Mouse (Mus musculus): Measurements from ENCODE around the gene Olfr93.
A peak's percentile ranks its signal among the peaks of the same experiment; 100 is the strongest.
"Not testable (repeated sequence)": the region's sequence is repeated elsewhere in the genome, so short reads cannot be mapped to it uniquely, and the experiment has no call there.

Olfr93 gene

GRCm38 (mm10) chr17:37161394-37161793 is at the start of gene Olfr93:
Gene Olfr93, minus strand, starts transcription at chr17:37161494.
- no peak for DNase-seq (ENCODE audit: low read depth)

GRCm38 (mm10) chr17:37203917-37204236 is 42.6 kb upstream of the Olfr93 start:
- no peak for DNase-seq (ENCODE audit: low read depth)

GRCm38 (mm10) chr17:37203206-37203916 is 42.1 kb upstream of the Olfr93 start:
- peak; percentile 86 for DNase-seq (ENCODE audit: low read depth)

GRCm38 (mm10) chr17:37200894-37201293 is 39.6 kb upstream of the Olfr93 start, which contains the start of gene Olfr94:
Gene Olfr94, minus strand, starts transcription at chr17:37200994.
- no peak for DNase-seq (ENCODE audit: low read depth)

- no peak for DNase-seq (ENCODE audit: low read depth)
These were observed 35.8 kb upstream of the Olfr93 start for GRCm38 (mm10) chr17:37196845-37197724.

GRCm38 (mm10) chr17:37194782-37195181 is 33.5 kb upstream of the Olfr93 start:
- no peak for DNase-seq (ENCODE audit: low read depth)

- DNase-seq (ENCODE audit: low read depth) = no peak
These were observed 32.4 kb upstream of the Olfr93 start, which contains the start of gene Ubd for GRCm38 (mm10) chr17:37193656-37194055. Gene Ubd, plus strand, starts transcription at chr17:37193892.

- no peak for DNase-seq (ENCODE audit: low read depth)
These were observed 31.7 kb upstream of the Olfr93 start for GRCm38 (mm10) chr17:37193032-37193431.

GRCm38 (mm10) chr17:37190711-37191110 is 29.4 kb upstream of the Olfr93 start:
- DNase-seq (ENCODE audit: low read depth) = peak; percentile 8

- peak; percentile 10 for DNase-seq (ENCODE audit: low read depth)
These were observed 24.2 kb upstream of the Olfr93 start for GRCm38 (mm10) chr17:37185474-37185873.

GRCm38 (mm10) chr17:37131366-37131765 is 29.9 kb downstream of the Olfr93 start:
- not testable (repeated sequence) for DNase-seq (ENCODE audit: low read depth)

- DNase-seq (ENCODE audit: low read depth) = no peak
These were observed 41.3 kb downstream of the Olfr93 start, which contains the start of gene Olfr92 for GRCm38 (mm10) chr17:37119988-37120387. Gene Olfr92, minus strand, starts transcription at chr17:37120088.

GRCm38 (mm10) chr17:37098178-37098577 is 63.1 kb downstream of the Olfr93 start, which contains the start of gene Olfr91:
Gene Olfr91, minus strand, starts transcription at chr17:37098278.
- DNase-seq (ENCODE audit: low read depth) = no peak

GRCm38 (mm10) chr17:37093289-37093688 is 68.0 kb downstream of the Olfr93 start:
- no peak for DNase-seq (ENCODE audit: low read depth)

- no peak for DNase-seq (ENCODE audit: low read depth)
These were observed 69.1 kb downstream of the Olfr93 start for GRCm38 (mm10) chr17:37092198-37092597.

All from induced T-regulatory cell, adult 2 months (primary cell).